Mouse (Mus musculus) gastrocnemius, postnatal 14 days (tissue): Measurements from ENCODE around the gene Platr17. TPM values are rescaled to one million over a fixed set of nuclear protein-coding genes. Genes with fewer than 3 reads are reported as not detected.
A peak's percentile ranks its signal among the peaks of the same experiment; 100 is the strongest.
"Not testable (repeated sequence)": the region's sequence is repeated elsewhere in the genome, so short reads cannot be mapped to it uniquely, and the experiment has no call there.

Experiments
- DNase-seq: peaks from one replicate; pipeline ENCODE4 v3.0.0; 2021; ENCODE audit warnings: mixed read lengths
- intact Hi-C: fragments of 180-260 bp; cut with DNase I; formaldehyde crosslinking; loops from one replicate; pipeline ENCODE4 v1.15.1; 2025; ENCODE audit warnings: low total_unique reads
- total RNA-seq, 2 experiments: library from RNA; stranded (reverse); gene quantifications; 2 replicates each; pipeline ENCODE4 v1.2.3; 2021

The Platr17 gene
- total RNA-seq, 2 experiments from 2014 or later: not detected

DNA sequence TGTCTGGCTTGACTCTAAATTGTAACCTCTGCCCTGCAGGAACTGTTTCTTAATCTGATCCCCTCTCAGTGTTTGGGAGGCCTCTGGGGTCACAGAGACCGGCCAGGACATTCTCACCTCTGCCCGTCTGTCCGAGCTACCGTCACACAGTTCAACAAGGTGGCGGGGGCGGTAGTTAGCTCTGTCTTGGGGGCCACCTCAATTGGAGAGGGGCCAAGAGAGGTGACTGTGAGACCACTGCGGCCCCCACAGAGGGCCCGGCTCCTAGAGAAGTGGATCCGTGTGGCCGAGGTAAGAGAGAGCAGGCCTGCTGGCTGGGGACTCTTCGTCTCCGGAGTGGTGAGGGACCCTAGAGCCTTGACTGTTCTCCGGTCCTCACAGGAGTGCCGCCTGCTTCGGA, 28.0 kb downstream of the Platr17 start:
- DNase-seq: no peak
- intact Hi-C loops: no loop called here

DNA sequence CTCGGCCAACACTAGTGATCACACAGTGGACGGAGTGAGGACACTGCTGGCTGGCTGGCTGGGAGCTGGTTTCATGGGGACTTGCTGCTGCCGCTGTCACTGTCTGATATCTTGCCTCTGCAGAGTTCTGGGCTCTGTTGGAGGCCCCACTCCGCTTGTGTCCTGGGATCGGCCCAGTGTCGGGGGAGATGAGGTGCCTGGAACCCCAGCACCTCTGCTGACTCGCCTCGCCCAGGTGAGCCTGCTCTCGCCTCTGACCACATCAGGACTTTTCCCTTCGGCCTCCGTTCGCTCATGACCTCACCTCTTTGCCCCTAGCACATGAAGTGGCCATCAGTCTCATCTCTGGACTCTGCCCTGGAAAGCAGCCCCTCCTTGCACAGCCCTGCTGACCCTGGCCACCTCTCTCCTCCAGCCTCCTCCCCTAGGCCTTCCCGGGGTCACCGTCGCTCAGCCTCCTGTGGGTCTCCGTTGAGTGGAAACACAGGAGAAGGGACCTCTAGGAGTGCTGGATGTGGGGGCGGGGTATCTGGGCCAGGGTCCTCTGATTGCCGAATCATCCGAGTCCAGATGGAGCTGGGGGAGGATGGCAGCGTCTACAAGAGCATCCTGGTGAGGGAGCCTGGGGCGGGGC, 30.6 kb downstream of the Platr17 start:
- intact Hi-C loops: no loop called here
- no peak for DNase-seq

DNA sequence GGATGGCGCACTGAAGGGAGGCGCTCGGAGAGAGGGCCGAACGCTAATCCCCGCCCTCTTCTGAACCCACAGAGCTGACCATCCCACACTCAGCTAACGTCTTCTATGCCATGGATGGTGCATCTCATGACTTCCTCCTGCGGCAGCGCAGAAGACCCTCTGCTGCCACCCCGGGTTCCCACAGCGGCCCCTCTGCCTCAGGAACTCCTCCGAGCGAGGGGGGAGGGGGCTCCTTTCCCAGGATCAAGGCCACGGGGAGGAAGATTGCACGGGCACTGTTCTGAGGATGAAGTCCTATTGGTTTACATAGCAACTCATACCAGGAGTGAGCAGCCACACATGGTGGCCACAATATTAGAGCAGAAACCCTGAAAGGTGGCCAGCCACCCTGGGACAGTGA, 32.1 kb downstream of the Platr17 start:
- no peak for DNase-seq
- intact Hi-C loops: no loop called here

DNA sequence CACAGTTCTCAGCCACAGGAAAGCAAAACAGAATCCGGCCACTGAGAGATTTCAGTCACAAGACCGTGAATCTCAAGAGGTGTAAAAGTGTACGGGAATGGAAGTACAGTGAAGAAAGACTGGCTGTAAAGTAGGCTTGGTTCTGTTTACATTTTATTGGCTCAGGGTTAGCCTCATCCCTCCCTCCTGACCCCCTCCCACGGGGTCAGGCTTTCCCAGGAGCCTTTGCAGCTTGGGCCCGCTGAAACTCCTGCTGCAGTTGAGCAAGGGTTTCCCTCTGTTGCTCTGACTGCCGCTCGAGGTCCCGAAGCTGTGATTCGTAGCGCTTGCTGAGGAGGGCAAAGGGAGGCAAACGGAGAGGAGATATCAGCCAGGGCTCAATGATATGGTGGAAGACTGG, 33.8 kb downstream of the Platr17 start:
- intact Hi-C loops: no loop called here
- no peak for DNase-seq

DNA sequence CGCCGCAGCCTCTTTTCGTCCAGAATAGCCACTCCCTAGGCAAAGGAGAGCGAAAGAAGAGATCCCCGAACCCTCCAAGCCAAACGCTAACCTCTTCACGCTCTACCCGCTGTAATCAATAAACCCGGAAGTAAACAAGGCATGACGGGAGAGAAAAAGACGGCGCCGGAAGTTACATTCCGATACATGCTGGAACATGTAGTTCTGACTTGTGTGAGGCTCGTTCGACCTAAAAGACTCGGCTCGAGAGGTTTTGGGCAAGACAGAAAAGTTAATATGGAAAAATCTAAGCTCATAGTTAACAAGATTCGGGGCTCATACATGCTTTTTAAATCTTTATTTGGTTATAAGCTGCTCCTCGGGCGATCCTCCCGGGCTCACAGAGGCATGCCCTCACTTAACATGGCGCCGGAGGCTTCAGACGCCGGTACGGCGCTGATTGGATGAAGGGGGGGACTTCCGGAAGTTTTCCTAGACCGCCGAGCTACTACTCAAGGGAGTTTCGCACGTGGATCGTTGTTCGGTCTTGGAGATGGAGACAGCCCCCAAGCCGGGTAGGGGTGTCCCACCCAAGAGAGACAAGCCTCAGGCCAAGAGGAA, 35.4 kb downstream of the Platr17 start, which contains the start of the genes Pfdn6 and Wdr46:
Gene Pfdn6 (minus strand): TSS at position 138 of the 600 bp plus-strand sequence.
Gene Wdr46 (plus strand): TSS at position 455 of the 600 bp plus-strand sequence.
- DNase-seq: peak; percentile 85
- intact Hi-C loops: no loop called here

DNA sequence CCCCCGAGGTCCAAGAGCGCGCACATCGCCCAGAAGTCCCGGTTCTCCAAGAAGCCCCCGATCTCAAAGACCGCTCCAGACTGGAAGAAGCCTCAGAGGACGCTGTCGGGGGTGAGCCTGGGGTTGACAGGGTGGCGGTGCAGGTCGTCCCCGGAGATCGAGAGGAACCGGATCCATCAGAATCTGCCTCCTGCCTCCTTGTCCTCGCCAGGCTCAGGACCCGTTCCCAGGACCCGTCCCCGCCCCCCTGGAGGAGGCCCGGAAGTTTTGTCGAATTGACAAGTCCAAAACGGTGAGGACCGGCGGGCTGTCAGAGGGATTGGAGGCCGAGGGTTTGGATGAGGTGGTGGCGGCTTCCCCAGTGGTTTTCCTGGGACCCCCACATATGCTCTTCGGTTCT, 36.0 kb downstream of the Platr17 start:
- intact Hi-C loops: no loop called here
- no peak for DNase-seq

DNA sequence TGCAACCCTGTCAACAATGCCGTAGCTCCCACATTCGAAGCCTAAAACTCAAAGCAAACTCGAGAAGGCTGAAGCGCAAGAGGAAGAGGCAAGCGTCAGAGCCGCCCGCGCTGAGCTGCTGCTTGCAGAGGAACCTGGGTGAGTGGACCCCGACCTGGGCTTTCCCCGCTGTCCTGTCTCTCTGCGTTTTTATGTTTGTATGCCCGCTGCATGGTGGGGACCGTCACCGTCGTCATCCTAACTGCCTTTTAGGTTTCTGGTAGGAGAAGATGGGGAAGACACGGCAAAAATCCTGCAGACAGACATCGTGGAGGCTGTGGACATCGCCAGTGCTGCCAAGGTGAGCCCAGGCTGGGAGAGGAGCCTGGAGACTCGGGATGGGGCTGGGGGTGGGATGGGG, 36.4 kb downstream of the Platr17 start:
- intact Hi-C loops: no loop called here

DNA sequence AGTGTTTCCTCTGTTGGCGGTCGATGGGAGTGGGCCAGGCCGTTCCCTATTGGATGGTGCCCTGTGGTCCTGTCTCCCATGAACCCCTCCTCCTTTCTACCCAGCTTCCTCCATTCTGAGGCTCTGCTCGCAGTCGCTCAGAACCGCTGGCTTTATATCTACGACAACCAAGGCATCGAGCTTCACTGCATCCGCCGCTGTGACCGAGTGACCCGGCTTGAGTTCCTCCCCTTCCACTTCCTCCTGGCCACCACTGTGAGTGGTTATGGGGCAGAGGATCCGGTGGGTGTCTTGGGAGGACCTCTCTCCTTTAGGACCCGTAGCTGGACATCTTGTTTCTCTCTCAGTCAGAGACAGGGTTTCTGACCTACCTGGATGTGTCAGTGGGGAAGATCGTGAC, 38.5 kb downstream of the Platr17 start:
- no peak for DNase-seq
- intact Hi-C loops: no loop called here

More for the DNA sequence above, 36.4 kb downstream of the Platr17 start:
- DNase-seq: no peak

DNA sequence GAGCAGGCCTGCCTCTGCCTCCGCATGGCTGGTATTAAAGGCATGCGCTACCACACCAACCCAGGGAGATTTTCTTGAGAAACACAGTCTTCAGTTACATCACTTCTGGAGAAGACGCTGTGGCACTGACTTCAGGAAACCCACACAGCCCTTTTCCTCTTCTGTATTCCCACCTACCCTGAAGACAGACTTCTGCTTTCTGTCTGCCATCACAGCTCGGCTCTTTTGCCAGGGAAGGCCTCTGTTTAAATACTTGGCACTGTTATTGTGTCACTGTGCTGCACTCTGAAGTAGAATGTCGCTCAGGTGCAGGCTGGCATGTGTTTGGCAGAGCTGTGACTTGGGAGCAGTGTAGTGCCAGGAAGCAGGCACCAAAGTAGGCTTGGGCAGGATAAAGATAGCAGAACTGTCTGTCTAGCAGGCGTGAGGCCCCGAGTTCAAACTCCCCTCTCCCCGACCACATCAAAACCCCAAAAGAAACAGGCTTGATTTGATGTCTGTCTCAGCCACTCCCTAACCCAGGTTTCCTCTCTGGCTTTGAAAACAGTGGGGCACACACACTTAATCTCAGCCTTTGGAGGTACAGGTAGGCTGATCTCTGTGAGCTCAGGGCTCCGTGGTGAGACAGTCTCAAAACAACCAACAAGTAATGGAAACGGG, 42.6 kb downstream of the Platr17 start:
- intact Hi-C loops: no loop called here
- DNase-seq: no peak

DNA sequence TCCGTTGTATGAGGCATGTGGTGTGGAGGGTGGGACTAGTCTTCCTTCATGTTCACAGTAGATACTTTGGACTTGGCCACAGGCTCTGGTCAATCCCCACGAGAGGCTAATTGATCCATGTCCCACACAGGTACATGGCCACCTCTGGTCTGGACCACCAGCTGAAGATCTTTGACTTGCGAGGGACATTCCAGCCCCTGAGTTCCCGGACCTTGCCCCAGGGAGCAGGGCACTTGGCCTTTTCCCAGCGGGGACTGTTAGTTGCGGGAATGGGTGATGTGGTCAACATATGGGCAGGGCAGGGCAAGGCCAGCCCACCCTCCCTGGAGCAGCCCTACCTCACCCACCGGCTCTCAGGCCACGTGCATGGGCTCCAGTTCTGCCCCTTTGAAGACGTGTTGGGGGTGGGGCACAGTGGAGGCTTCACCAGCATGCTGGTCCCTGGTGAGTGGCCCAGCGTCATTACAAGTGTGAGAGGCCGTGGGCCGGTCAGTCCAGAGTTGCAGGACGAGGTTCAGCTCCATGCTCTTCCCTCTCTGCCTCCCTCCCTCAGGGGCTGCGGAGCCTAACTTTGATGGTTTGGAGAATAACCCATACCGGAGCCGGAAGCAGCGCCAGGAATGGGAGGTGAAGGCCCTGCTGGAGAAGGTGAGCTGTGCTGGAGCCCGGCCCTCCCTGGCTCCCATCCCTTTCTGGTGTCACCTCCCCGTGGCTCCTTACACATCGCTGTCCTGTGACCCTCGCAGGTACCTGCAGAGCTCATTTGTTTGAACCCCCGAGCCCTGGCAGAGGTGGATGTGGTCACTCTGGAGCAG, 43.4 kb downstream of the Platr17 start:
- intact Hi-C loops: no loop called here
- DNase-seq: no peak

DNA sequence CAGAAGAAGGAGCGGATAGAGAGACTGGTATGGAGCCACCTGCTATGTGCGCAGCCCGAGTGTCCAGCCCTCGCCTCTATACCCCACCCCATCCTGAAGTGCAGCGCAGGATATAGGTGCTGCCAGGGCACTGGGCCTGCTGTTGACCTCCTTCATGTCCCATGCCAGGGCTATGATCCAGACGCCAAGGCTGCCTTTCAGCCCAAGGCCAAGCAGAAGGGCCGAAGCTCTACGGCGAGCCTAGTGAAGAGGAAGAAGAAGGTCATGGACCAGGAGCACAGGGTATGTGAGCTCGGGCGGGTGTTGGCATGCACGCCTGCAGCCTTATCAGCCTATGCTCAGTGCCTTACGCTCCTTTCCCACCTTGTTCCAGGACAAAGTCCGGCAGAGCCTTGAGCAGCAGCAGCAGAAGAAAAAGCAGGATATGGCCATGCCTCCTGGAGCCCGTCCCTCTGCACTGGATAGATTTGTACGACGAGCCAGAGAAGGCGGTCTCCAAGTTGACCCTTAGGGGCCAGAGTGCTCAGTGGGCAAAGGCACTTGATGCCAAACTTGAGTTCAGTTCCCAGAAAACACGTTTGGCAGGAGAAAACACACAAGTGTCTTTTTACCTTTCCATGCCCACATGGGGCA, 44.1 kb downstream of the Platr17 start:
- DNase-seq: no peak
- intact Hi-C loops: no loop called here

DNA sequence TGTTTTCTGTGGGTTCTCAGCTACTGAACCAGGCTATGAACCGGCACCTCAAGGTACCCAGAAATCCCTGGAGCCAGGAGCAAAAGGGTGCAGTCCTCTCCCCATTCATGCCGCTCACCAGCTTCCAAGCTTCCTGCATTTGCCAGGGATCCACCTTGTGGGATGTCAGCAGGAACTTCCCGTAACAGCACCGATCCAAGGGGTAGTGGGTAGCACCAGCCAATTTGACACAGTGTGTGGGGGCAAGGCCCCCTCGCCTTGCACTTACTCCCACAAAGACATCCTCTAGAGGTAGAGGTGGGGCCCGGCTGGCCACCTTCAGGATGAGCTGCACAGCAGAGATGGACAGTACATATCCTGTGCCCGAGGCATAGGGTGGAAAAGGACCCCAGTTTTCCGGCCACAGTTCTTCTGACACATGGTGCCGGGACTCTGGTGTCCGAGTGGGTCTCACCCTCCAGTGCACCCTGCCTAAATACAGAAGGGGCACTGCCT, 45.2 kb downstream of the Platr17 start:
- DNase-seq: no peak
- intact Hi-C loops: no loop called here

DNA sequence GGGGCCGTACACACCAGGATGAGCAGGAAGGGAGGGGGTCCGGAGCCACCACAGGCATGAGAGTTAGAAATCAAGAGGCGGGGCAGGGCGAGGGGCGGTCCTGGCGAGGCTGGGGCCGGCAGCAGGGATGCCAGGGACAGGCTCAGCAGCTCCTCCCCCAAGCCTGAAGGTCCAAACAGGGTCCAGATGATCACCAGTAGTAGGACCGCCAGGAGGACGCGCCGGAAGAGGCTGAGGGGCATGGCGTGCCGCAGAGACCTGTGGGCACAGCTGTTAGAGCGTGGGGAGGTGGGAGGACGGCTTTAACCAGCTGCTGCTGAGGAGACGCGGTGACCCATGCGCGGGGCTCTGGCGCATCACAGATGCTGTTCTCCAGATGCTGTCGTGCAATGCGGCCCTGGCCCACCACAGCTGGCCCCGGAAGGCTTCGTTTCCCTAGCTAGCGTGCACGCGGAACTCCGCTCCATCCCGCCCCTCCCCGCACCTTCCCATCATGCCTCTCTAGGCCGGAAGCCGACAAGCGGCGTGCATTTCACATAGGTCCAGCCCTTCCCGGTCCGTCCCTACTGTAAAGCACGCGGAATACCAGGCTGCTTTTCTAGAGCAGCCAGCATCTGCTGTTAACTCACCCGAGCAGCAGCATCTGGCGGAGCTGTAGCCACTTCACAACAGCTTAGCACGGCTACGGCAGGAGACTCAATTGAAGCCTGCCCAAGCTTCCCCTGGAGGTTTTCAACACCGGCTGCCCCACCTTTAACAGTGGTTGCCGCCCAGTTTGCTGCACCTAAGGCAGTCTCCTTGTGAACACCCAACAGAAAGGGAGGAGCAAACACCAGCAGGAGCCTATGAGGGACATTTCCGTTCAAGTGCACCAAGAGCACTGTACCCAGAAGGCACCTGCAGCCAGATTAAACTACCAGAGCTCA, 46.3 kb downstream of the Platr17 start, which contains the start of gene B3galt4:
Gene B3galt4 (minus strand): TSS at position 468 of the 926 bp plus-strand sequence.
- DNase-seq: peak; percentile 80
- intact Hi-C loops: no loop called here

DNA sequence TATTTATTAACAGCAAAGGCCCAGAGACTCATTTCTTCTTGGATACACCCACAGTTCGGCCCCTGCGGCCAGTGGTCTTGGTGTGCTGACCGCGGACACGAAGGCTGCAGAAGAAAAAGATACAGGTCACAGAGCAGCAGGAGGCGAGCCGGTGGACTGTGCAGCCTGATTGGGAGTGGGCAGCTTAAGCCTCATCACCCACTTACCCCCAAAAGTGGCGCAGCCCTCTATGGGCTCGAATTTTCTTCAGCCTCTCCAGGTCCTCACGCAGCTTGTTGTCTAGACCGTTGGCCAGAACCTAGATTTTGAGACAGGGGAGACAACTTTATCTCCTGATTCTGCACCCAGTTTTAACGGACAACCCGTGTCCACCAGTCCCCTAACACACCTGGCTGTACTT, 47.1 kb downstream of the Platr17 start:
- DNase-seq, intact Hi-C loops: not testable (repeated sequence)

DNA sequence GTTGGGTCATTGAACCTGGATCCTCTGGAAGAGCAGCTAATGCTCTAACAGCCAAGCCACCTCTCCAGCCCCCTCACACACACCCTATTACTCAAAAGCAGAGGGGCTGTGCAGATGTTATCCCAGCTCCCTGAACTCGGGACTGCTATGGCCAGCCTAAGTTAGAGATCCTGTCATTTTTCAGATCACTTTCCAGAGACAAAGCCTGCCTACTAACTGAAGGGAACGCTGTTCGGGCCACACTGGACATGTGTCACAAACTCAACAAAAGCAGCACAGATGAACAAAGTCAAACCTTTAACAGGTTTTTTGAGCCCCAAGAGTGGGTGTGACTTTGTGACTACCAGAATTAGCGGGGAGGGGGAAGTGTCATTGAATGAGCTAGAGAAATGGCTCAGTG, 47.9 kb downstream of the Platr17 start:
- no peak for DNase-seq
- intact Hi-C loops: no loop called here

DNA sequence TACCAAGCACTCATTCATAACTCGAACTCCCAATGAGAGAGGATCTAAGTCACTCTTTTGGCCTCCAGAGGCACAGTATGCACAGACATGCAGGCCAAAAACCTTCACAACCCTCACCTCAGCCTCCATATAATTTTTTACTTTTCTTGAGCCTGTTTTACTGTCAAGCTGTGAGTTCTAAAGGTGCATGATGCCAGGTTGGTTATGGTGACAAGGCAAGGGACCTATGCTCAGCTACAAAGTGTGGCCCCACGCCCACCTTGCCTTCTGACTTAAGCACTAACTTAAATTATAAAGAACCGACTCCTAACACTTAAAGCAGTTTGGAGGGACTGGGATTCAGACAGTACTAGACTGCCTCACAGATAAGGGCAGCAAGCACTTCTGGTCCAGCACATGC, 48.4 kb downstream of the Platr17 start:
- DNase-seq: no peak
- intact Hi-C loops: no loop called here

DNA sequence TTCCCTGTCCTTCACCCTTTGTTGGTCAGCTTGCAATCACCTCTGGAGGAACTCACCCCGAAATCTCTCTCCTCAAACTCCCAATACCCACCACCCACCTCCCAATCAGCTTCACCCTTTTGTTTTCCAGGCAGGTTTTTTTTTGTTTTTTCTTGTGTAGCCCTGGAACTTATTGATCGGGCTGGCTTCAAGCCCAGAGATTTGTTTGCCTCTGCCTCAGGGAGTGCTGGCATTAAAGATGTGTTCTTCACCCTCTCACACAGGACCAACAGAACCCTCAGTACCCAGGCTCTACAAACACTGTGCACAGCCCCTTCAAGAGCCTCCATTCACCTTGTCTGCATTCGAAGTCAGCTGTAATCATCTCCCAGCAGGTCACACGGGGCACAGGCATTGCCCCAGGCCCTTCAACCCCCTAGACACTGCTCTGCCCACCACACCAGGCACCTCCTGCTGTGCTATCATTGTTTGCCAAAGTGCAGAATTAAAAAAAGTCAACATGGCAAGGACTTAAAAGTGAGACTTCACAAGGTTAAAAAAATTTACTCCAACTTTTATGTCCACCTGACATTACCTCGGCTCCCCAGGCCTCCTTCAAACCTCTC, 49.1 kb downstream of the Platr17 start:
- intact Hi-C loops: no loop called here
- no peak for DNase-seq
